Mouse (Mus musculus): ENCODE results near the gene Depdc1b.

DNA sequence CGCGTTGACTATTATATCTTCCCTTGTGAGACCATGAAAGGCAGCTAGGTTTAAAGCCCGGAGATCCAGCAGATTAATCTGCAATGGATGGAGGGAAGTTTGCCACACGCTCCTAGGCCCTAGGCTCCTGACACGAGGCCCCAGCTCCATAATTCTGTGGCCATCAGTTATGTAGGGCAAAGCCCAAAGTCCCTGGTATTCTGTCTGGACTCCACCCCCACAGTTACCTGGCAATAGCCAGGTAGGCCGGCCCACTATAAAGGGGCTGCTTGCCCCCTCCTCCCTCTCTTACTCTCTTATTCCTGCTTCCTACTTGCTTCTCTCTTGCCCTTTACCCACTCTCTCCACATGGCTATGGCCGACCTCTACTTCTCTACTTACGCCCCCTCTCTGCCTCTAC is 2.9 kb downstream of the Depdc1b start:
- TF ChIP-seq CTCF (IDR thresholded peaks at IDR 0.05; ENCODE audit: control insufficient read depth, insufficient read depth, insufficient read length) (no peak), MYOD1 (IDR thresholded peaks at IDR 0.05; ENCODE audit: control insufficient read depth, insufficient read length, low read depth) (no peak), CEBPB (IDR thresholded peaks at IDR 0.05; ENCODE audit: low read depth) (no peak), MAX (IDR thresholded peaks at IDR 0.05) (no peak), FOSL1 (IDR thresholded peaks at IDR 0.05; ENCODE audit: insufficient read depth, low read length, poor library complexity, severe bottlenecking) (no peak), USF1 (IDR thresholded peaks at IDR 0.05; ENCODE audit: low read depth) (no peak), MYOG (IDR thresholded peaks at IDR 0.05; ENCODE audit: control insufficient read depth, extremely low read depth, insufficient read length) (no peak)
